Mouse (Mus musculus): ENCODE results near the gene Cry1.

- no peak for TF ChIP-seq GATA1 (IDR thresholded peaks at IDR 0.05; ENCODE audit: borderline replicate concordance, low read length)
- TF ChIP-seq FLI1 (IDR thresholded peaks at IDR 0.05; ENCODE audit: low read length) = no peak
Observed at GRCm38 (mm10) chr10:85176640-85177039, 8.2 kb downstream of the Cry1 start.

Measured in megakaryocyte, embryonic 14.5 days (primary cell).